Mouse (Mus musculus) CD8-positive naive resting alpha-beta T cell, adult 2 months (primary cell): ENCODE results near the gene C1qbp.
A peak's percentile ranks its signal among the peaks of the same experiment; 100 is the strongest.

ENCODE experiments used
- DNase-seq, 2 experiments: peaks; one replicate each; pipeline ENCODE4 v3.0.0; 2022; ENCODE audit warnings: low read depth in 2 of 2, low spot score in 2 of 2

Gene C1qbp

DNA sequence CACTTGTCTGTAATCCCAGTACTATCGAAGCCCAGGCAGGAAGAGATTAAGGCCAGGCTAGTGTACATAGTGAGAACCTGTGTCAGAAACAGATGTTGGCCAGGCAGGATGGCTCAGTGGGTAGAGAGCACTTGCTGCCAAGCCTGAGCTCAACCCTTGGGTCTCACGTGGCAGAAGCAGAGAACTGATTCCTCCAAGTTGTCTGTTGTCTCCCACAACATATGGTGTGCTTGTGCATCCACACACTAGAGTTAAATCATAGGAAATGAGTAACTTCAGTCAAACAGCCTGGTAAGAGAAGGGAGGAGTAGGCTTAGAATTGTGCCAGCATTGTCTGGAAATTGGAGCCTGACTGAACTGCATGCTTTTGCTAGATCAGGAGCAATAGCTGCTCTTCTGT, 7.6 kb downstream of the C1qbp start:
- no peak for DNase-seq

- DNase-seq: no peak
Observed at GRCm38 (mm10) chr11:70973947-70974346, 8.9 kb downstream of the C1qbp start.

DNA sequence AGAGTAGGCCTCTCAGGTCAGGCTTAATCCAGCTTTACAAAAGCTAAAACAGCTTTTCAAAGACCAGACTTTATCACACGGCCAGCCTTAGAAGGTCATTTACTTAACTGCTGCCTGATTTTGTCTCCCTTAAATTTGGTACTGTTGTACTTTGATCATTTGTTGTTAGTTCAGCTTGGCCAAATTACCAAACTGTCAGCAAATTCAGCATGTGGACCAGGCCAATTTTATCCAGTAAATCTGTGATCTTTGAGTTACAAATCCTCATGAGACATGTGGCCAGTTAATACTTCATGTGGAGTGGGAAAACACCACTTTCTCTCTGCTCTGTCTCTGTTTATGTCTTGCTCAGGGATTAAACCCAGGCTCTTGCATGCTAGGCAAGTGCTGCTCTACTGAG, 10.2 kb downstream of the C1qbp start:
- no peak for DNase-seq

DNA sequence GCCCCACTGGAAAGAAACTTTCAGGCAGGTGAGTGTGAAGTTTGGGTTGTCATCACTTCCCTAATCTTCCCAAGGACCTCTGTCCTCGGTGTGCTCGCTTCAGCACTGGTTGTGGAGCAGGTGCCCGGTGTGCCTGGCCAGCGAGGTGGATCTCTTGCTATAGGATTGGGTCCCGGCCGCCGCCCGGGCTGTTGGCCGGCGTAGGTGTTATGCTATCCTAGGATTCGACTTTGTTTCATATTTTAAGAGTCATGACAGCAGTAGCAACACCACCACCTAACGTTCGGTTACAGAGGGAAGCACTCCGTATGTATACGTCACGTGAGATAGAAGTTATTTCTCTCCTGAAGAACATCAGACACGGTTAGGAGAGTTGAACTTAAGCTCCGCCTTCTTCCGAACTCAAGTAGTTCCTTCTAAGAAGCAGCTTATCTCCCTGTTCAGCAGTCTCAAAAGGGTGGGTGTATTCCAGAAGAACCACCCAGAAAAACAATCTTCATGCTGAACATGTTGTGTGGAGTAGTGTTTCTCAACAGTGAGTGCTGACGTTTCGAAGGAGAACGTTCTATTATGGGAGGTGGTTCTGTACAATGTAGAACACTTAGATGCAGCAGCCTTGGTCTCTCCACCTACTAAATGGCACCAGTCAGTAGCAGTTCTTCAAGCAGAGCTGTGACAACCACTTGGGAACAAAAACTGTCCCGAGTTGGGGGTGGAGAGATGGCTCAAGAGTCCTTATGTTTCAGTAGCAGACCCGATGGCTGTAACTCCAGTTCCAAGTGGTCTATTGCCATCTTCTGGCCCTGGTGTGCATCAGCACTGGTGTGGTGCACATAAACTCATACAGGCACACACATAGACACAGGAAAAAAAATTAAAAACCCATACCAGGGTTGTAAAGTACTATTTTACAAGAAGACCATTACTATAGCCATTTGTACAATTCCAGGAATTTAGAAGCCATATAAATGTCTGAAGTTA, 12.0 kb downstream of the C1qbp start:
- DNase-seq: no peak

- peak; percentile 82 to 87 for DNase-seq
Observed at GRCm38 (mm10) chr11:70969821-70970559, 12.8 kb downstream of the C1qbp start, which contains the start of the genes Nup88 and Rpain. TSS of gene Nup88 (minus strand) at chr11:70969973. TSS of gene Rpain (plus strand) at chr11:70970213.

- no peak for DNase-seq
Observed at GRCm38 (mm10) chr11:70969271-70969794, 13.5 kb downstream of the C1qbp start.

DNA sequence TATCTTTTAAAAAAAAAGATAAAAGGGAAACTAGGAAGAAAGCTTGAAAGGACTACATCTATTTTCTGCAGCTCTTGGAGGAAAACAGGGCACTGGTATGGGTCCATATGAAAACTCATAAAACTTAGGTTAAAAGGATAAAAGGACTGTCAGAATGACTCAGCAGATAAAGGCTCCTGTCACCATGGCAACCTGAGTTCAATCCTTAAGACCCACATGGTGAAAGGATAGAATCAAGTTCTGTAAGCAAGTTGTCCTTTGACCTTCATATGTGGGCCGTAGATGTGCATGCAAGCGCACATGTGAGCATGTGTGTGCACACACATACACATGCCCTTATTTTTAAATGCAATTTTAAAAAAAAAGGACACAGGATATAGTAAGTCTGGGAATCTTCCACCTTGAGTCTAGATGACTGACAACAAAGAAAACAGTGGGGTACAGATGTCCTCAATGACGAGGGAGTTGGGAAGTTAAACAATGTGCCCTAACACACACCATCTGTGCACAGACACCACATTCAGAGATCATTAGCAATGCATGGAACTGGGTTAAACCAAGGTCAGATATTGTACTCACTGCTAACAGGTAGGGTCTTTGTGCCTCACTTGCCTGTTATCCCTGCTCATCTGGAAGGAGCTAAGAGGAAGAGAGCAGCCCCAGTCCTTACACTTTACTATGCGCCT, 18.5 kb downstream of the C1qbp start:
- DNase-seq: no peak

GRCm38 (mm10) chr11:70960786-70961554, 21.9 kb downstream of the C1qbp start:
- no peak for DNase-seq

- no peak for DNase-seq
Observed at GRCm38 (mm10) chr11:70954711-70955110, 28.1 kb downstream of the C1qbp start.

GRCm38 (mm10) chr11:70944935-70945817, 37.6 kb downstream of the C1qbp start:
- DNase-seq: no peak

DNA sequence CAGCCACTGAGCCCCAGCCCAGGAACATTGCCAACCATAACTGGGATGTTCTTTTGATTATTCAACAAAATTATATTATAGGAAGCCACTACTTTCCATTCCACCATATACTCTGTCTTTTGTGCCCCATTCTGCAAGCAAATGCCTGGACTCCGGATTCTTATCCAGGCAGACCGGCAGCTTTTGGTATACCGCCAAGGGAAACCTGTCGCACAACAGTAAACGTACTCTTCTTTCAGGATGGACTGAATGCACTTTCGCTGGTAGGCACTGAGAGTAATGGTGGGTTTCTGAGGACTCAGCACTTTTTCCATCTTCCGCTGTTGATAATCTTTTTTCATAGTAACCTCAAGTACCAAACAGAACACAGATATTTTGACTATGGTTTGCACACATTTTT, 39.2 kb downstream of the C1qbp start:
- DNase-seq: no peak

DNA sequence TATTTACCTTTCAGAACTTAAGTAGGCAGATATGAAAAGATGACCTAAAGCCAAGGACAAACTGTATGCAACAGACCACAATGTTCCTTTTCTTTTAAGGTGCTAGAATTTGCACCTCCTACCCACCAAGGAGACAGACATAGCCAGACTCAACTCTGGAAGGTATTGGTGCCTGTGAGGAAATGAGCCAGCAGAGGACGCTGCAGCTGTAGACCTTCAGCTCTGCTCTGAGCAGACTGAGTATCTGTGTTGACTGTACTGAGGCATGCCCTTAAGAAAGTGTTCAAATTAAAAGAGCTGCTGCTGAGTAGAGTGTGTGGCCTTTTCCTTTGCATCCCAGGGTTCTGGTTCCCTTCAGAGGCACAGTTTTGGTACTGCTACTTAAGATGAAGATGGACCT, 40.2 kb downstream of the C1qbp start:
- DNase-seq: no peak

DNA sequence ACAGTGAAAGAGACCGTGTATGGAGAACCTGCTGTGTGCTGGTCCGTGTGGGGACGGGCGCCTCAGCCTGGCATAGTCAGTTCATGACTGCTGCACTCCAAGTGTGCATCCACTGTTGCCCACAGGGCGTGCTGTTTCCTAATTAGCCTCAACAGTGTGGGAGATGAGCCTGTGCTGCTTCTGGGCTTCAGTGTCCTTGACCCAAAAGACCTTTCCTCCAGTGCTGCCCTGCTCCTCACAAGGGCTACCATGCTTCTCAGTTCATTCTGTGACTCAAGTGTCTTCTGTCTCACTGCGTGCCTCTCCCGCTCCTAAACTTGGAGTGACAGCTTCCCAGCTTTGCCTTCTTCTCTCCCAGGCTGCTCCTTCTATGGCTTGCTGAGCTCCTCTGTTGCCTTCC, 47.5 kb downstream of the C1qbp start:
- no peak for DNase-seq

DNA sequence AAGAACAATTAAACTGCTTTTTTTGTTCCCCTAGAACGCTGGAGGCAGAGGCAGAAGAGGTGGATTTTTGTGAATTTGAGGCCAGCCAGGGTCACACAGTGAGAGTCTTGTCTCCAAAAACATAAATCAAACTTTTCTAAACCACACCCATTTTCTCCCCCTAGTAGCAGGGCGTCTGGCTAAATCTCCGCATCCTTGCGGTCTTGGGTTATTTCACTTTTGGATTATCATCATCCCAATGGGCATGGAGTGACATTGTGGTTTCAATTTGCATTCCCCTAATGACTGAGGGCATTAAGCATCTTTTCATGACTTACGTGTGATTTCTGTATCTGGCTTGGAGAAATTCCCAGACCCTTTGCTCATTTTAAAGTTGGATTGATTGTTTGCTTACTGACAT, 51.4 kb downstream of the C1qbp start:
- DNase-seq: no peak
